Mouse (Mus musculus) hindbrain, embryonic 15.5 days (tissue): ENCODE results near the gene Igf1r. TPM values are rescaled to one million over a fixed set of nuclear protein-coding genes. Genes with fewer than 3 reads are reported as not detected.

ENCODE experiments used
- polyA plus RNA-seq: library from polyadenylated mRNA; unstranded; fragments of >200 nt; fragmentation: Nextera tagmentation; extraction: Ambion mirVana; gene quantifications from 2 replicates; pipeline ENCODE4 v1.2.1, GENCODE M21; 2015

Igf1r gene
- polyA plus RNA-seq, 1 experiment from 2014 or later = 22.8 TPM

Other genes starting within 250 kb of the Igf1r start
- gene Synm, start 193.1 kb upstream of the Igf1r start, polyA plus RNA-seq = 7.1 and 9.2 TPM in 2 replicates